Mouse (Mus musculus): Measurements from ENCODE around the gene Atp2c2.

GRCm38 (mm10) chr8:119699549-119700134 lies at the start of gene Atp2c2:
- TF ChIP-seq CTCF (IDR thresholded peaks at IDR 0.05; ENCODE audit: low read depth) = no peak
- no peak for TF ChIP-seq EP300 (optimal IDR thresholded peaks at IDR 0.05)
